Mouse (Mus musculus): ENCODE measurements at regions not wholly inside any gene's neighbourhood (a gene's known extent, or its start where the extent isn't known, plus 50 kb on each side); places are given as distances from the start of the nearest gene placed in this dataset.

- TF ChIP-seq CTCF (IDR thresholded peaks at IDR 0.05; ENCODE audit: low read depth) (no peak), EP300 (IDR thresholded peaks at IDR 0.05; ENCODE audit: low read depth) (no peak)
Measured at GRCm38 (mm10) chr8:90519567-90519966, 171.4 kb upstream of the Tox3 start.

Data from heart, postnatal 0 days (tissue).